Mouse (Mus musculus) liver, postnatal 0 days (tissue): Measurements from ENCODE around the gene Tcap.

Source experiments
- CTCF ChIP-seq: sonication (generic); IDR thresholded peaks from 2 replicates; pipeline ENCODE4 v1.5.1; 2016; ENCODE audit warnings: antibody characterized with exemption, low read depth
- EP300 ChIP-seq: IDR thresholded peaks from 2 replicates; pipeline ENCODE4 v1.6.1; 2016; ENCODE audit warnings: antibody characterized with exemption, low read depth, mild to moderate bottlenecking

DNA sequence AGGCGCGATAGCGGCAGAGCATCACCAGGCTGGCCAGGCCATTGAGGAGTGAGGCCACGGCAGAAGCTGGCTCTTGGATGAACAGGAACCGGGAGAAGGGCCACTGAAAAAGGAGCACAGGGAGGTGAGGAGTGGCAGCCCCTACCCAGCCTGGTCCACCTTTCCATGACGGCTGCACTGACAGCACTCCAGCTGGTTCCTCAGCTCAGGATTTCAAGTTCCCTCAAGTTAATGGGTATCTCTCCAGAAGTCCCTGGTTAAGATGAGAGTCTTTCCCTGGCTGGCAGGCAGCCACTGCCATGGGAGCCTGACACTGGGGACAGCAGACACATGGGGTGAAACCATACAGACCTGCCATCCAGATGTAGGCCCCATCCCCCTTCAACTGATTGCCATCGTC lies 14.3 kb downstream of the Tcap start:
- TF ChIP-seq EP300 (no peak), CTCF (no peak)
